Mouse (Mus musculus) cerebellum, adult 11-12 months (tissue): ENCODE data around the gene Hist1h2ah.
A peak's percentile ranks its signal among the peaks of the same experiment; 100 is the strongest.
"Not testable (repeated sequence)": the region's sequence is repeated elsewhere in the genome, so short reads cannot be mapped to it uniquely, and the experiment has no call there.

Source experiments
- DNase-seq: peaks from one replicate; pipeline ENCODE4 v3.0.0; 2022

Hist1h2ah gene

DNA sequence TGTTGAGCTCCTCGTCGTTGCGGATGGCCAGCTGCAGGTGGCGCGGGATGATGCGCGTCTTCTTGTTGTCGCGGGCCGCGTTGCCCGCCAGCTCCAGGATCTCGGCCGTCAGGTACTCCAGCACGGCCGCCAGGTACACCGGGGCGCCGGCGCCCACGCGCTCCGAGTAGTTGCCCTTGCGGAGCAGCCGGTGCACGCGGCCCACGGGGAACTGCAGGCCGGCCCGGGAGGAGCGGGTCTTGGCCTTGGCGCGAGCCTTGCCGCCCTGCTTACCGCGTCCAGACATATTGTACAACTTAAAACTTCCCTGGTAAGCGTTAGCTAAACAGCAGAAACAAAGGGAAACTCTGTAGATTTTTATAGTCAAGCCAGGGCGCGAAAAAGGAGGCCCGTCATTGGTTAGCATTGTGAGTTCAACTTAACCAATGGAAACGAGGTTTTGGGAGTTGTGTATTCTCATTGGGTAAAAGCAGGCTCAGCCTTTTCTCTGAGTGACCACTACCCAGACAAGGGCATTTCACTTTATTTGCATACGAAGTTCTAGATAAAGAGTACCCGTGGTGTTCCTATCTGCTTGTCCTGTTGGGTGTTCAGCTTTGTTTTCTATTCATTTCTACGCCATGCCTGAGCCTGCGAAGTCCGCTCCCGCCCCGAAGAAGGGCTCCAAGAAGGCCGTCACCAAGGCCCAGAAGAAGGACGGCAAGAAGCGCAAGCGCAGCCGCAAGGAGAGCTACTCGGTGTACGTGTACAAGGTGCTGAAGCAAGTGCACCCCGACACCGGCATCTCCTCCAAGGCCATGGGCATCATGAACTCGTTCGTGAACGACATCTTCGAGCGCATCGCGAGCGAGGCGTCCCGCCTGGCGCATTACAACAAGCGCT is at the start of gene Hist1h2ah, which contains the start of gene Hist1h2bk:
TSS of gene Hist1h2ah (minus strand) at position 302 of the 882 bp plus-strand sequence.
TSS of gene Hist1h2bk (plus strand) at position 604 of the 882 bp plus-strand sequence.
- peak; percentile 80 for DNase-seq

DNA sequence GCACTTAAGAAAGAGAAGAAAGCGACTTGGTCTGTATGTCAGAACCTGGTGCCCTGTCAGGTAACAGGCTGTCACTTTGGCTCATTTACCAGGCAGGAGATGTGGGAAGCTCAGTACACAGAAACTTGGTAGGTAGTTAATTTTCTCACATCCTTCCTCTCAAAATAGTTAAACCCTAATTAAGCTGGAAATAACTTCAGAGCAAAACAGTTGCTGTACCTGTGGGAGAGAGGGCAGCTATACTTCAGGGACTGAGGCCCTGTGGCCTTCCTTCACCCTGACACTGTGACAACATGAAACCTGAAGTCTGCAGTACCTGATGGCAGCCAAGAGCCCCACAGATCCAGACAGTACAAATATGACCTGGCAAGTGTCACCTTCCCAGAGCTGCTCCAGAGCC is 48.8 kb upstream of the Hist1h2ah start, which contains the start of gene Vmn1r188:
TSS of gene Vmn1r188 (plus strand) at position 301 of the 400 bp plus-strand sequence.
- not testable (repeated sequence) for DNase-seq

DNA sequence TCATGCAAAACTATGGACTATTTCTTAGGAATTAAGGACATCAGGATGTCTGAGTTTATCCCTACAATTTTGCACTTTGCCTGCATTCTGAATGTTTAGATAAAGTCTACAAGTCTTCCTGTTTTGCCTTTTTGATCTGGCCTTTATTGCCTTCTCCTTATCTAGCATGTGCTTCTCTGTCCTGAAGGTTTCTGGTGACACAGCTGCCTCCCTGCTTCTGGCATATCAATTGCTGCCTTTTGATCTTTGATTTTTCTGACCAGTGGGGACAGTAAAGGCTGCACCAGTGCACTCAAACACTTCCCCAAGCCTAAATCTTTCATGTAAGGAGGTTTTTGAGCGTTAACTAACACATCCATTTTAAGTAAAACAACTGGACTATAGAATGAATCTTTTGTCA is 28.1 kb upstream of the Hist1h2ah start:
- DNase-seq: no peak

DNA sequence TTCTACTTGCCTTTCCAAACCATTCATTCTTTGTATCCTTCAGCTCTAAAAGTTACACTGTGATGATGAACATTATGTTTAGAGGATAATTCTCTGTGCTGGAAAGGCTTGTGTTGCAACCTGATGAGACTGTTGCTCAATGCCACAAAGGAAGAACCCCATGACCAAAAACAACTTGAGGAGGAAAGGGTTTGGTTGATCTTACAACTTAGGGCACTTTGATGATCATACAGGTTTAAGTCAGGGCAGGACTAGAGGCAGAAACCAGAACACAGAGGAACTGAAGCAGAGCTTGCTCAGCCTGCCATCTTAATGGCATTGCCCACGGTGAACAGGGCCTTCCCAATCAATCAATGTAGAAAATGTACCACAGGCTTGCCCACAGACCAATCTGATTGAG is 26.1 kb upstream of the Hist1h2ah start:
- DNase-seq: no peak

DNA sequence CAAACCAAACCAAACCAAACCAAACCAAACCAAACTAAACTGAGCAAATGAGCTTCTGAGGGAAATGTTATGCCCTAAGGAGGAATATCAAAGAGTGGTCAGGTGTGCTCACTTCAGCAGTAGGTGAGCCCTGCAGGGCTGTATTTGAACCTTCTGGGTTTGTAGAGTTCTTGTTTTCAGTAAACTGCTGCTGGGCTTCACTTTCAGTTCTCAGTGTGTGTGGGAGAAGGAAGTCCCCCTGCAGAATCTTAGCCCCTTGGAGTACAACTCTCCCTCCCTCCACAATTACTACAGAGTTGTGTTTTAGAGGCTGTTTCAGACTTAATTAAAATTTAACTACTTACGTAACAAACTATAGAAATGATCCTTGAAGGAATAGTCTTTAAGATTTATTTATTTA is 18.4 kb upstream of the Hist1h2ah start:
- DNase-seq: no peak

GRCm38 (mm10) chr13:22051523-22051859 is 16.1 kb upstream of the Hist1h2ah start:
- DNase-seq: no peak

DNA sequence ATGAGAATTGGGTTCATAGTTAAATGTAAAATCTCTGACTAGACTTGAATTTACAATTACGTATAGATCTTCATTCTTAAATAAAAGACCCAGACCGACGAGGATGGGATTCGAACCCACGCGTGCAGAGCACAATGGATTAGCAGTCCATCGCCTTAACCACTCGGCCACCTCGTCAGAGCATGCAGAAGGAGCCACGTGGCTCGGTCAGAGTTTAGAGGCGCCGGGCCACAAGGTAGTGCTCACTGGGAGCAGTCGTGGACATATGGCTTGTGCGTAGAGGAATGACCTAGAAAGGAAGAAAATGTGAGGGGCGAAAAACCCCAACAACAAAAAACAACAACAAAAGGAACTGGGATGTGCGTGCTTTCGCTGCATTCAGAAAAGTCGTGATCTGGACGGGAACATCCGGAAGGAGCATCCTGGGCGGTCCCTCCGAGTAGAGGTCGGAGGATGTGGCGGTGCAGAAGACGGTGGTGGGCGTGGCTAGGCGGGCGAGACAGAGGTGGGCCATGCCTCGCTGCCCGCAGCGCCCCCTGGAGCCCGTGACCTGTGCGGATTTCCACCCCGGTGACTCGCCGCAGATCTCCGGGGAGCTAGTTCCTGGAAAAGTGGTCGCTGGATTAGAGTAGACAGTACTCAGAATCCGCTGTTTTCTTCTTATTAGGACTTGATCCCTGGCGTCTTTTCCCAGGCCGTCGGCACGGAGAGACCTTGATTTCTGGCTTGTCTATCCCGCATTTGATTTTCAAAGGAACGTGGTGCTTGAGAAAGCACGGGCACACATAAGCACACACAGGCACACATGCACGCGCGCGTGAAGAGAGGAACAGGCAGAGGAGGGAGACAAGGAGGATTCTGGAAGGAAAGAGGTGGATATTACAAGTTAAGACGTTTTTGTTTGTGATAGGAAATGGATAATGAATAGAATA is 15.5 kb upstream of the Hist1h2ah start:
- peak; percentile 69 for DNase-seq

DNA sequence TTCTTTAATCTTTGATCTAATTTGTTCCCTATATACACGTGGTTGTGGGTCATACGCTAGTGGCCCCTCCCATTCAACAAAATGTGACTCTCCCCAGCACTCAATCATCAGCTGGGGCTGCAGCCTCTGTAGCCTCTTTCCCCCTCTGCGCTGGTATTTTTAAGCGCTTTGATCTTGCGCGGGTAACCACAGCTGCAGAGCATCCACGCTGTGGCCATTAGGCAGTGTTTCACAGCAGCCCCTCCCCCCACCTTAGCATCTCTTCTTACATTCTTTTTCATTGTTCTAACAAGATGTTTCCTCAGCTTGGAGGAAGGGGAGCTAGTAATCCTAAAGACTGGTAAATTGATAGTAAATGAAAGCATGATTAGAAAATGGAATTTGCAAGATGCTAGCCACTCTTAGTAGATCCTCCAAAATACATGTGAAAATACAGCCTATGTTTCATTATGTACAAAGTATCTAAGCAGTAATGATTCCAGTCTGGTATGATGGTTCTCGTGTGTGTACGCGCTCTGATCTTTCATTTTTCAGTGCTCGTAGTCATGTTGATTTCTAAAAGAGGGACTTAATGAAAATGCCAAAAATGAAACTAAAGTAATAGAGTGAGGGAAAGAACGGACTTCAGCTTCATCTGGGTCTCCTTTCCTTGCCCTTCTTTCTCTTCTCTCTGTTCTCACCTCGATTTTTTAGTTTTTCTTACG is 14.5 kb upstream of the Hist1h2ah start:
- DNase-seq: no peak

- no peak for DNase-seq
Observed at GRCm38 (mm10) chr13:22049041-22049440, 13.7 kb upstream of the Hist1h2ah start.

DNA sequence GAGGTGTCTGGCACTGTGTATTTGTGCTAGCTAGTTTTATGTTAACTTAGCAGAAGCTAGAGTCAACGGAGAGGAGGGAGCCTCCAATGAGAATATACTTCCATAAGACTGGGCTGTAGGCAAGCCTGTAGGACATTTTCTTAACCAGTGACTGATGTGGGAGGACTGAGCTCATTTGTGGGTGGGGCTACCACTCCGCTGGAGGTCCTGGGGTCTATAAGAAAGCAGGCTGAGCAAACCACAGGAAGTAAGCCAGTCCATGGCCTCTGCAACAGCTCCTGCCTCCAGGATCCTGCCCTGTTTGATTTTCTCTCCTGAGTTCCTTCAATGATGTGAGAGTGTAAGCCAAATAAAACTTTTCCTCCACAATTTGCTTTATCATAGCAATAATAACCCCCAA is 9.9 kb upstream of the Hist1h2ah start:
- DNase-seq: no peak

- DNase-seq: no peak
Observed at GRCm38 (mm10) chr13:22044432-22045155, 9.2 kb upstream of the Hist1h2ah start.

DNA sequence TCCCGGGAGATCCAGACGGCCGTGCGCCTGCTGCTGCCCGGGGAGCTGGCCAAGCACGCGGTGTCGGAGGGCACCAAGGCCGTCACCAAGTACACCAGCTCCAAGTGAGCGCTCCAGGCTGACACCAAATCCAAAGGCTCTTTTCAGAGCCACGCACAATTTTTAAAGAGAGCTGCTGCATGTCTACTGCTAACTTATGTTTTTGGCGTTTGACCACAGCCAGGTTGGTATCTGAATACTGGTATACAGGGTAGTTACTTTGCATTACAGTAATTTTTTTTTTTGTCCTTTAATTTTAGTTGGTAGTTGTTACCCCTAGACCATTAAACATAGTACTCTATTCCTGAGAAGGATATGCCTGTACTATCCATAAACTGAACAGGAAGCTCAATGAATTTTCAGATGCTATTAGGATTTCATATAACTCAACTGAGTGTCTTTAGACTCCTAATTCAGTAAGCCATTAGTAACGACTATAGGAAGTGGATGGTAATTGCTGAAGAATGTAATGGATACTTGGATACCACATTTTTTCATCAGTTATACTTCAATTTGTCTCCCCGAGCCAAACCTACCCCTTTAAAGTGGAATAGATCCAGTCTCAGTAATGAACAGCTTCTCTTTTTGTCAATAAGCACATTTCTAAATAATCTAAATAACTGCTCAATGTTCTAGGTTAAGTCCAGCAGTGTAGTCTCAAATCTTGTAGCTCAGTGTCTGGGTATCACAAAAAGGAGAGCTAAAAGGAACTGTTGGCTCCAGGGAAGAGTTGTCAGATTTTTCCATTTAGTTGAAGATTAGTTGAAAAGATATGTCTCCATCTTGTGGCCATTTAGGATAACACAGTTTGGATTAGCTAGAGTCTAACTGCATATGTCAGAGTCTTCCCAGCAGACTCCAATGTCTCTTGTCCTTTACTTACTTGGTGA is 8.4 kb upstream of the Hist1h2ah start:
- peak; percentile 45 for DNase-seq

DNA sequence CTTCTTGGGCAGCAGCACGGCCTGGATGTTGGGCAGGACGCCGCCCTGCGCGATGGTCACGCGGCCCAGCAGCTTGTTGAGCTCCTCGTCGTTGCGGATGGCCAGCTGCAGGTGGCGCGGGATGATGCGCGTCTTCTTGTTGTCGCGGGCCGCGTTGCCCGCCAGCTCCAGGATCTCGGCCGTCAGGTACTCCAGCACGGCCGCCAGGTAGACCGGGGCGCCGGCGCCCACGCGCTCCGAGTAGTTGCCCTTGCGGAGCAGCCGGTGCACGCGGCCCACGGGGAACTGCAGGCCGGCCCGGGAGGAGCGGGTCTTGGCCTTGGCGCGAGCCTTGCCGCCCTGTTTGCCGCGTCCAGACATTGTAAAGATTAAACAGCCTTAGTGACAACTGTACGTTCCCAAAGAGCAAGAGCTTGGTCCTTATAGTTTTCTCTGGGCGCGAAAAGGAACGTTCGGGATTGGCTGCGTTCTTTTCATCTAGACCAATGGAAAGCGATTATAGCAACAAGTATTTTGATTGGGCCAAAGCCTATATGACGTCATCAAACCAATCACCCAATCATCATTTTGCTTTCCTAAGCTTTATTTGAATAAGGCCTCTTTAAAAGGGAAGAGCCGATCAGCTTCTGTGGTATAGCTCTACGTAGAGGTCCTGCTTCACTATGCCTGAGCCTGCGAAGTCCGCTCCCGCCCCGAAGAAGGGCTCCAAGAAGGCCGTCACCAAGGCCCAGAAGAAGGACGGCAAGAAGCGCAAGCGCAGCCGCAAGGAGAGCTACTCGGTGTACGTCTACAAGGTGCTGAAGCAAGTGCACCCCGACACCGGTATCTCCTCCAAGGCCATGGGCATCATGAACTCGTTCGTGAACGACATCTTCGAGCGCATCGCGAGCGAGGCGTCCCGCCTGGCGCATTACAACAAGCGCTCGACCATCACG is 7.5 kb upstream of the Hist1h2ah start, which contains the start of the genes Hist1h2ag and Hist1h2bj:
TSS of gene Hist1h2ag (minus strand) at position 377 of the 935 bp plus-strand sequence.
TSS of gene Hist1h2bj (plus strand) at position 647 of the 935 bp plus-strand sequence.
- peak; percentile 91 for DNase-seq

- peak; percentile 42 for DNase-seq
Observed at GRCm38 (mm10) chr13:22041651-22042567, 6.5 kb upstream of the Hist1h2ah start.

DNA sequence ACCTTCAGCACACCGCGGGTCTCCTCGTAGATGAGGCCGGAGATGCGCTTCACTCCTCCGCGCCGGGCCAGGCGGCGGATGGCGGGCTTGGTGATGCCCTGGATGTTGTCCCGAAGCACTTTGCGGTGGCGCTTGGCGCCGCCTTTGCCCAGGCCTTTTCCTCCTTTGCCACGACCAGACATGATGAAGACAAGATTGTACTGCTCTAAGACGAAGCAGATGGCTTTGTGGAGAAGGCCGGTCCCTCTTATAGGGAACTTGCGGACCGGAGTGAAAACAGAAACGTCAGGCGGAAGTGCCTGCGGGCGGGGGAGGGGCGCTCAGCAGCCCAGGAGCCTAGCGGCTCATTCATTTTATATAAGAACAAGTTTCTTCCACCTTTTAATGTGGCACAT is 5.8 kb upstream of the Hist1h2ah start, which contains the start of gene Hist1h4i:
TSS of gene Hist1h4i (minus strand) at position 221 of the 395 bp plus-strand sequence.
- DNase-seq: peak; percentile 96

DNA sequence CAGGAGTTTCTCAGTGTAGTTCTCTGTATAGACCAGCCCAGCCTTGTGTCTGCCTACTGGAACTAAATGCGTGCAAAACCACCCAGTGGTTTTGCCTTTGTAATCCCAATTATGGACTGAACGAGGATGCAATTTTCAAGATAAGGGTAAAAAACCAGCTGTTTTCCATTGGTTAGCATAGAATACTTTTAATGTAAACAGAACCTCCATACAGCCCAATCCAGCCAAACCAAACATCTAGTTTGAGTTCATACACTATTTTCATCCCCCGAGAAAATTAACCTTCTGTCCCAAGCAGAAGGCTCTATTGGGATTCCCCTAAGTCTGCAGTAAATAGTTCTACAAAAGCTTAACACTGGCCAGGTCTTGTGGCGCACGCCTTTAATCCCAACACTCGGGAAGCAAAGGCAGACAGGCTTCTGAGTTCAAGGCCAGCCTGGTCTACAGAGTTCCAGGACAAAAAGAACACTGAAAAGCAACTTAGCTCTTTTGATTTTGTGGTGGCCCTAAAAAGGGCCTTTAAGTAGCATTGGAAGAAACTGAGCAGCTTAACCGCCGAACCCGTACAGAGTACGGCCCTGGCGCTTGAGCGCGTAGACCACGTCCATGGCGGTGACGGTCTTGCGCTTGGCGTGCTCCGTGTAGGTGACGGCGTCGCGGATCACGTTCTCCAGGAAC is 5.2 kb upstream of the Hist1h2ah start:
- no peak for DNase-seq

- DNase-seq: no peak
Observed at GRCm38 (mm10) chr13:22039951-22040463, 4.6 kb upstream of the Hist1h2ah start.
